Mouse (Mus musculus) cerebellum, adult 2 months (tissue): ENCODE results near the gene Tac2.

Experiments used
- CTCF ChIP-seq: fragments of 200-500 bp; IDR thresholded peaks from 2 replicates; pipeline ENCODE4 v1.5.1; 2011; ENCODE audit warnings: low read depth, mild to moderate bottlenecking, control low read depth, low read length, moderate library complexity, borderline replicate concordance; ENCODE audit not compliant: insufficient read depth
- POLR2A ChIP-seq: fragments of 200-500 bp; IDR thresholded peaks from 2 replicates; pipeline ENCODE4 v1.6.1; 2011; ENCODE audit warnings: low read length, control low read depth, borderline replicate concordance; ENCODE audit not compliant: insufficient read depth

- no peak for TF ChIP-seq POLR2A
- no peak for TF ChIP-seq CTCF
Observed at GRCm38 (mm10) chr10:127736916-127737315, 12.6 kb downstream of the Tac2 start.
